Mouse (Mus musculus) kidney, embryonic 14.5 days (tissue): ENCODE measurements around the gene Phlpp2. TPM values are rescaled to one million over a fixed set of nuclear protein-coding genes. Genes with fewer than 3 reads are reported as not detected.

Experiments used
- ATAC-seq: fragments of 200-750 bp; cut with Nextera tagmentation; 2 replicates; pipeline ENCODE4 v1.8.0; 2017; ENCODE audit warnings: moderate number of reproducible peaks, mild to moderate bottlenecking, moderate TSS enrichment, moderate library complexity; ENCODE audit not compliant: low FRiP score, low TSS enrichment
- H3K27ac ChIP-seq: fragments of 300-500 bp; sonication (generic); 2 replicates; pipeline ENCODE4 v1.5.1; 2014; ENCODE audit warnings: low read depth, mild to moderate bottlenecking, low read length, moderate library complexity, mixed read lengths
- H3K27me3 ChIP-seq: fragments of 300-500 bp; sonication (generic); 2 replicates; pipeline ENCODE4 v1.6.1; 2014; ENCODE audit warnings: mild to moderate bottlenecking, low read length; ENCODE audit not compliant: control insufficient read depth, insufficient read depth
- H3K36me3 ChIP-seq: fragments of 300-500 bp; sonication (generic); 2 replicates; pipeline ENCODE4 v1.6.1; 2014; ENCODE audit warnings: low read length, mixed read lengths; ENCODE audit not compliant: control insufficient read depth, insufficient read depth
- H3K4me1 ChIP-seq: fragments of 300-500 bp; sonication (generic); 2 replicates; pipeline ENCODE4 v1.6.1; 2014; ENCODE audit warnings: low read length, mixed read lengths; ENCODE audit not compliant: control insufficient read depth, insufficient read depth
- H3K4me2 ChIP-seq: fragments of 300-500 bp; sonication (generic); replicated peaks from 2 replicates; pipeline ENCODE4 v1.6.1; 2014; ENCODE audit warnings: low read depth, mild to moderate bottlenecking, low read length
- H3K4me3 ChIP-seq: fragments of 300-500 bp; sonication (generic); 2 replicates; pipeline ENCODE4 v1.5.1; 2014; ENCODE audit warnings: mild to moderate bottlenecking, low read length
- H3K9ac ChIP-seq: fragments of 300-500 bp; sonication (generic); 2 replicates; pipeline ENCODE4 v1.6.1; 2014; ENCODE audit warnings: low read depth, mild to moderate bottlenecking, low read length, moderate library complexity
- H3K9me3 ChIP-seq: fragments of 300-500 bp; sonication (generic); 2 replicates; pipeline ENCODE4 v1.6.1; 2016; ENCODE audit warnings: low read length; ENCODE audit not compliant: control insufficient read depth
- WGBS: fragments of 180-500 bp; shearing (Covaris S2); extraction: QIAGEN DNeasy Blood & Tissue Kit; methylation state at CpG from one replicate; pipeline ENCODE4 v1.1.7; 2014; 5-methylcytosine and 5-hydroxymethylcytosine counted together
- polyA plus RNA-seq: library from polyadenylated mRNA; unstranded; fragments of >200 nt; fragmentation: Nextera tagmentation; extraction: Ambion mirVana; gene quantifications from 2 replicates; pipeline ENCODE4 v1.2.1, GENCODE M21; 2014

Phlpp2 gene
- polyA plus RNA-seq, 1 experiment from 2014 or later: 4.3 TPM

DNA sequence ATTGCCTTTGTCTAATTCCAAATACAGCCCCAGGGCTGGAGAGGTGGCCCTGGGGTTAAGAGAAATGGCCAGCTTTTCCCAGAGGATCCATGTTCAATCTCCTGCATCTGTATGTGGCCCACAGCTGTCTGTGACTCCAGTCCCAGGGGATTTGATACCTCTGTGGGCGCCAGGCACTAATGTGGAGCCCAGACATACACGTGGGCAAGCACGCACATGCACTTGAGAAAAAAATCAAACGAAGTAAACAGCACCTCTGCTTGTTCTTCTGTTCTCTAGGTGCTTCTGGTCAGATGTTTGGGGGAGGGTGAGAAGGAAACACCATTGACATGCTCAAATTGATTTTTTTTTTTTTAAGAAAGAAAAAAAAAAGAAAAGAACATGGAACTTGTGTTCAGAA lies 95.8 kb downstream of the Phlpp2 start:
- Histone ChIP-seq H3K4me2 (no peak overlapping the region), H3K9me3 (no peaks in the 10 kb centered on the region), H3K9ac (no peak overlapping the region), H3K27me3 (peaks cover 25% of the 10 kb centered on the region), H3K4me1 (0 out of 2 replicates have a peak, but pooled peaks cover 2% of the 10 kb centered on the region), H3K4me3 (no peak overlapping the region), H3K36me3 (no peaks in the 10 kb centered on the region), H3K27ac (no peak overlapping the region)
- WGBS: 72% methylated on average over 4 of the region's 4 CpGs
- ATAC-seq: no peak

DNA sequence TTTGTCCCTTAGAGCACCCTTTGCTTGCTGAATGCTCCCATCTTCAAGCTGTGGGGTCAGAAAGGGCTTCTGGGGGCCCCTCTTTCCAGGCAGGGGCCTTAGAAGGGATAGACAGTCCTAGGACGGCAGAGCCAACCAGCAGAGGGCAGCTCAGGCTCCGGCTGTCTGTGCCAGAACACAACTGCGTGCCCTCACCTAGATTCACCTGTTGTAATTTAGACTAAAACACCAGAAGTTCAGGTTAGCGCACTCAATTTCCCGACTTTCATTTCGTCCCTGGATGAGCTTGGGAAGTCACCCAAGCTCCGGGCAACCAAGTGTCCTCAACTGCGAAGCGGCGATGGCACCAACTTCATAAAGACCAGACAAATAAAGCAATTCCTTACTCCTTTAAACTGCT lies 100.5 kb downstream of the Phlpp2 start:
- WGBS: 62% methylated on average over 10 of the region's 10 CpGs
- Histone ChIP-seq H3K27me3 (peaks cover 12% of the 10 kb centered on the region), H3K27ac (no peak overlapping the region), H3K4me2 (no peak overlapping the region), H3K4me3 (no peak overlapping the region), H3K36me3 (no peaks in the 10 kb centered on the region), H3K9ac (no peak overlapping the region), H3K9me3 (no peaks in the 10 kb centered on the region), H3K4me1 (no peaks in the 10 kb centered on the region)
- no peak for ATAC-seq

DNA sequence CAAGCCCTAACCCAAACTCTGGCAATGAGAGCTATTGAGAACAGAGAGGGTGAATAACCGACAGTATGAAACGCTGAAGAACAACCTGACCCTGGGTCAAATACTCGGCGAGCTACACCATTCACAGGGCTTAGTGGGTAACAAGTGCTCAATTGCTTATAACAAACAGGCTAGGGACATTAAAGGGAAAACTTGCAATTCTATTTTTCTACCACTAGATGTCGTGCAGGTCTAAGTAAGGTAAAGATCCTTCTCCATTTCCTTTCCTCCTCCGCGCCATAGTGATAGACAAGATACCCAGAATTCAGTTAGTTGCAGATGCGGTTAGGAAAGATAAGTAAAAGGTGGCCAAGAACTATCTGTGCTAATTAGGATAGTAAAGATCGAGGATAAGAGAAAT lies 102.0 kb downstream of the Phlpp2 start:
- ATAC-seq: no peak
- no peaks in the 10 kb centered on the region for H3K4me1 ChIP-seq
- H3K4me2 ChIP-seq: no peak overlapping the region
- no peak overlapping the region for H3K27ac ChIP-seq
- no peak overlapping the region for H3K9ac ChIP-seq
- H3K36me3 ChIP-seq: no peaks in the 10 kb centered on the region
- no peaks in the 10 kb centered on the region for H3K9me3 ChIP-seq
- H3K4me3 ChIP-seq: no peak overlapping the region
- peaks cover 12% of the 10 kb centered on the region for H3K27me3 ChIP-seq
- 6% methylated on average over 9 of the region's 9 CpGs for whole genome bisulfite sequencing

DNA sequence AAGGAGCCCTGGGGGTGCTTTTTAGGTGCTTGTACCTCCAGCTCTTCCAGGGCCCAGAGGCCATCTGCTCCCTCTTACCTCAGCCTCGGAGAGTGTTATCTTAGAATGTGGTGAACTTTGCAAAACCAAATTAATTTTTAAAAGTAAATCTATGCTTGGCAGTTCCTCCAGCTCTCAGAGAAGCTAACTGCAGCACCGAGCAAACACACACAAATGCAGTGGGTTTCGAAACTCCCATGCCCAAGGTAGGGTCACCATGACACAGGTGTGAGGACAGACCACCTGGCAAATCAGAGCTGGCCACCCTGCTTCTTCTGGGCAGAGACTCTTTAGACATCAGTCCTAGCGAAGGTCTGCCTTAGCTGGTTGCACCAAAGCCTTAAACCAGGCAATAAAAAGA lies 104.6 kb downstream of the Phlpp2 start:
- Histone ChIP-seq H3K4me1 (no peaks in the 10 kb centered on the region), H3K4me3 (no peak overlapping the region), H3K9me3 (peaks cover 10% of the 10 kb centered on the region; the same call in 1 of the 2 replicates), H3K4me2 (no peak overlapping the region), H3K9ac (no peak overlapping the region), H3K27ac (no peak overlapping the region), H3K36me3 (no peaks in the 10 kb centered on the region), H3K27me3 (peaks cover 12% of the 10 kb centered on the region)
- WGBS: 83% methylated on average over 4 of the region's 4 CpGs
- no peak for ATAC-seq

DNA sequence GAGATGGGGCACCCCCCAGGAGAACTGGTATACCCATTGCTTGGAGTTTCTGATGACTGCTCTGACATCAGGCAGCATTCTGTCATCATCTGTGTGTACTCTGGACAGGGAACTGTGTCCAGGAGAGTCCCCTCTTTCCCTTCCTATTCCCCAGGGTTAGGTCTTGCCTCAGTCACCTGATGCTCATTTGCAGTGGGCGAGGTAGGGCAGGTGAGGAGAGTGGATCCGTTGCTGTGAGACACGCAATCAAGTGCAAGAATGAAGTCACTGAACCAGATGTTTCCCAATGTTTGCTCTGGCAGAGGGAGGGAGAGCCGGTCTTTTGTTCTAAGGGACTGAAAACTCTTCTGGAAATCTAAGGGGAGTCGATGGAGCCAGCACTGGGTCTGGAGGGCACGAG lies 111.0 kb downstream of the Phlpp2 start:
- Histone ChIP-seq H3K9me3 (peaks cover 10% of the 10 kb centered on the region; the same call in 1 of the 2 replicates), H3K36me3 (no peaks in the 10 kb centered on the region), H3K9ac (no peak overlapping the region), H3K27me3 (peaks cover 10% of the 10 kb centered on the region; the same call in 1 of the 2 replicates), H3K27ac (no peak overlapping the region), H3K4me1 (no peaks in the 10 kb centered on the region), H3K4me2 (no peak overlapping the region), H3K4me3 (no peak overlapping the region)
- 86% methylated on average over 6 of the region's 6 CpGs for WGBS
- ATAC-seq: no peak

DNA sequence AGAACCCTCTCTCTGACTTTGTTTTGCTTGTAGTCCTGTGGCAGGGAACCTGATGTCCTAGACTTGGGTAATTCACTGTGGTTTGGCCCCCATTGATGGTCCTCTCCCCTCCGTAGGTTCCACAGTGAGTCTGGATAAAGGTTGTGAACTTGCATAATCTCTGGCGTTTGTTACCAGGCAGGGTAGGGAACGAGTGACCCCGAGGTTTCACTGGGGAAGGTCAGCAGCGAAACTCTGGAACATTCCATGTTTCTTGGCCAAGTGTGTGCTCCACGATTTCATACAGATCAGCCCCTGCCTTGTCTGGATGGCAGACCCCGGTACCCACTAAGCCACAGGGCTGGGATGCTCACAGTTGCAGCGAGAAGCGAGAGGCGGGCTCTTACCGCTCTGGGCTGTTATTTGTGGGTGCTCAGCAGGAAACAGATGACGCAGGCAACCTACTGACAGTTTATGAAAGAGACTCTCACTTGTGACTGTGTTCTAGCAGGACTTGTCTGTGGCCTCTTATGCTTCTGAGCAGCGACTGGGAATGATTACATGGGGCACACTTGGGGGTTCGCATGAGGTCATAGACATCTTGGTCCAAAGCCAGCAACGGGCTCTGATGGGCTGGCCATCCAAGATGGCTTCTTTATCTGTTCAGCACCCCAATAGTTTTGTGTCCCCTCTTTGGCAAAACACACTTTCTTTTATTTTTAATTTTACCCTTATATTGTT lies 114.2 kb downstream of the Phlpp2 start:
- Histone ChIP-seq H3K4me2 (no peak overlapping the region), H3K9ac (no peak overlapping the region), H3K4me1 (no peaks in the 10 kb centered on the region), H3K27me3 (peaks cover 11% of the 10 kb centered on the region; the same call in 1 of the 2 replicates), H3K4me3 (no peak overlapping the region), H3K27ac (no peak overlapping the region), H3K36me3 (no peaks in the 10 kb centered on the region), H3K9me3 (no peaks in the 10 kb centered on the region)
- 84% methylated on average over 15 of the region's 15 CpGs for WGBS
- no peak for ATAC-seq

DNA sequence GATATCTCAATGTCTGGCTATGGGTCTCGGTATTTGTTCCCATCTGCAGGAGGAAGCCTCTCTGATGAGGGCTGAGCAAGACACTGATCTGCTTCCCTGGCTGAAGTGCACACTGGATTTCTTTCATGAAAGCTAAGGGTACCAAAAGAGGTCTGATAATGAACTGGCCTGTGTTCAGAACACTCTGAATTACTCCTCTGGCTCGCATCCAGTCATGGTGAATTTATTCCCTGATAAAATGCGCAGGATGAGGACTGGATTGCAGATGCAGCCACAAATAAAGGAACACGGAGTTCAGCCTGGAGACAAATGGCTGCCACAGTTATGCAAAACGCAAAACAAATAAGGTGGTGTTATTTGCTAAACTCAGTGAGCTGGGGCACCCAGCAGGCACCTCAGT lies 115.6 kb downstream of the Phlpp2 start:
- Histone ChIP-seq H3K4me2 (no peak overlapping the region), H3K9me3 (no peaks in the 10 kb centered on the region), H3K4me3 (no peak overlapping the region), H3K4me1 (no peaks in the 10 kb centered on the region), H3K27ac (no peak overlapping the region), H3K36me3 (no peaks in the 10 kb centered on the region), H3K27me3 (peaks cover 13% of the 10 kb centered on the region; the same call in 1 of the 2 replicates), H3K9ac (no peak overlapping the region)
- 47% methylated on average over 5 of the region's 5 CpGs for WGBS
- ATAC-seq: no peak

DNA sequence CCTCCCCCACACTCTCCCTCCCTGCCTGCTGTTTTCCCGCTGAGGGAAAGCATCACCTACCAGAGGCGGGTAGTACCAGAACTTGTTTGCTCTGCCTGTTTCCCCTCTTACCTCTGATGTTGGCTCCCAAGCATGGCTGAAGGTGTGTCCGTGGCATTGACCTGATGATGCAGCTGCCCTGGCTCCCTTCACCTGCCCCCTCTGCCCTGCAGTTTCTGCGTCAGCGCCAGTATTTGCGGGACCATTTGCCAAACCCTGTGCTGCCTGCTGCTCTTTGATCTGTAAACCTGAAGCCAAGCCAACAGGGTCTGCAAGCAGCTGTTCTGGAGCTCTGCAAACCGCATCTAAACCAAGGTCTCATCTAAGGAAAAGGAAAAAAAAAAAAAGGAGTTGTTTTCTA lies 118.0 kb downstream of the Phlpp2 start:
- Histone ChIP-seq H3K9ac (no peak overlapping the region), H3K4me3 (no peak overlapping the region), H3K9me3 (no peaks in the 10 kb centered on the region), H3K27me3 (peaks cover 13% of the 10 kb centered on the region; the same call in 1 of the 2 replicates), H3K4me2 (no peak overlapping the region), H3K36me3 (no peaks in the 10 kb centered on the region), H3K4me1 (no peaks in the 10 kb centered on the region), H3K27ac (no peak overlapping the region)
- no peak for ATAC-seq
- WGBS: 62% methylated on average over 7 of the region's 7 CpGs

DNA sequence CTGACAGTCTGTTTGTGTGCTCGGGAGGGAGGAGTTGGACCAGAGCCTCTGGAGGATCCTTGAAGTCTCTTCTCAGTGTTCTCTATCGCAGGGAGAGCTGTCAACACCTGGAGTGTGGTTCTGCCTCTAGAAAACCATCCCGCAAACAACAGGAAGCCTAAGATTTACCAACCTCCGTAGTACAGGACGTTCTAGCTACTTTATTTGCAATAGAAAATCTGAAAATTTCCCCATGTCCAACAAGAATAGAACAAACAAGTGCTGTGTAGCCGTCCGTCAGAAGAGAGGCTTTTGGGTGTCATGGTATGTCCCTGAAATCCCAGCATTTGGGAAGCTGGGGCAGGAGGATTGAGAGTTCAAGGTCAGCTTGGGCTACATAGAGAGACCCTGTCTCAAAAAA lies 119.4 kb downstream of the Phlpp2 start:
- Histone ChIP-seq H3K27me3 (peaks cover 9% of the 10 kb centered on the region; the same call in 1 of the 2 replicates), H3K4me1 (no peaks in the 10 kb centered on the region), H3K4me3 (no peak overlapping the region), H3K4me2 (no peak overlapping the region), H3K9me3 (no peaks in the 10 kb centered on the region), H3K36me3 (no peaks in the 10 kb centered on the region), H3K27ac (no peak overlapping the region), H3K9ac (no peak overlapping the region)
- ATAC-seq: no peak
- WGBS: 83% methylated on average over 7 of the region's 7 CpGs
